Mouse (Mus musculus) cerebellum, adult 11 months (tissue): ENCODE data around the gene Dpyd.

Experiments
- DNase-seq: peaks from one replicate; pipeline ENCODE4 v3.0.0; 2022

The Dpyd gene

DNA sequence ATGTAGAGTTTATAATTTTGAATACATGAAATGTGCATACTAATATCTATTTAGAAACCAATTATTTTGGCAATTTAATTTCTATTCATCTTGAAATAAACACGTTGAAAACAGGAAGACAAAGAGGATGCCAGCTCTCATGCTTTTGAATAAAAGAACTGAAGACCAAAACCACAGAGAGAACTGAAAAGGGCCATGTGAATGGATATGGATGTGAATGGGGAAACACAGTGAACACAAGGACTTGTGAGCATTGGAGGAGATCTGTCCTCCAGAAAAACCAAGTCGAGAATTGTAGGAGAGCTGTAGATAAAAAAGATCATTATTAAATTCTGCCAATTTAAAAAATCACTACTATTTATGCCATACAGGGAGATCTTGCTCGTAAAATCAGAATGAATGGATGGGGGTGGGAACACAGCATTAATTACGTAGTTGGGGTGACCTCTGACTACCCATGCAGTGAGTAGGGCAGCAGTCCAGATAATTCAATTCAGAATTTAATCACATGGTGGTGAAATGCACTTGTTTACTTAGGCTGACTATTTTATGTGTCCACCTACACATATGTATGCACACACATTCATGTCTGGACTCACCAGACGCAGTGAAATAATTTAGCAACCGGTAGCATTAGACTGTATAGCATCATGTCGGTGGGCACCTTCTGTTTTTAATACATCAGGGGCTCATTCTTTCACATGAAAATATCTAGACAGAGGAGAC lies 114.3 kb downstream of the Dpyd start:
- no peak for DNase-seq

DNA sequence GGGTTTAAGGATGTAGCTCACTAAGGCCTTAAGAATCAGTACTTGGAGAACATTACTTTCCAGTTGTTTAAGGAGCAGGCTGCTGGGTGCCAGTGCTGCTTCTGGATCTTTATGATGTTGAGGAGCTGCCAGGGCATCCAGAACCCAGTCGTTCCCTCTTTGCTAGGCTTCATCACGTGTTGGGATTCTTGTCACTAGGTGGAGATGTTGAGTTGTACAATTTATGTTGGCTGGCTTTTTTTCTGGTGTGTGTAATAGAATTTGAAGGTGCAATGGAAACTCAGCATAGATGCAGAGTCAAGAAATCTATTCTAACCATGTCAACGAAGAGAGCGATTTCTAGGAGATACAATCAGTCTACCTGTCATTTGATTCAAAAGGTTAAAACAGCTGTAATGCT lies 118.9 kb downstream of the Dpyd start:
- DNase-seq = no peak

- no peak for DNase-seq
These were observed 188.3 kb downstream of the Dpyd start for GRCm38 (mm10) chr3:118750269-118750668.

DNA sequence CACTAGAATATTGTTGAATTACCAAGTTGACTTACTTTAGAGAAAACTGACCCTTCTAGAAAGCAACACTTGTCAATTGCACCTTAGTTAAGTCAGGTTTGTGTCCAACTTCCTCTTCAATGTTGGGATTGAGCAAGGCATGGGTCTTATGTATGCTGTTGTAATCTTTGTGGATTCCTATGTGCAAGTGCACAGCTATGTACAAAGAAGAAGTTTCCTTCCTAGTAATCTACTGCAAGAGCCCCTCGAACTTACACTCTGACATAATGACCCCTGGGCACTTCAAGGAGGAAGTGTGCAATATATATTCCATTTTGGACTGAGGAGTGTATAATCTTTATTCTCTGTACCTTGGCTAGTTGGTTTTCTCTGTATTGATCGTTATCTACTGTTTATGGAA lies 191.7 kb downstream of the Dpyd start:
- no peak for DNase-seq

- DNase-seq = no peak
These were observed 194.2 kb downstream of the Dpyd start for GRCm38 (mm10) chr3:118756099-118756498.

GRCm38 (mm10) chr3:118812885-118813284 lies 251.0 kb downstream of the Dpyd start:
- no peak for DNase-seq

- DNase-seq = no peak
These were observed 288.9 kb downstream of the Dpyd start for GRCm38 (mm10) chr3:118850613-118851527.

GRCm38 (mm10) chr3:118852711-118853110 lies 290.8 kb downstream of the Dpyd start:
- DNase-seq = no peak

GRCm38 (mm10) chr3:118855411-118855810 lies 293.5 kb downstream of the Dpyd start:
- DNase-seq = no peak

GRCm38 (mm10) chr3:118869113-118870107 lies 307.5 kb downstream of the Dpyd start:
- no peak for DNase-seq

GRCm38 (mm10) chr3:118875871-118876270 lies 313.9 kb downstream of the Dpyd start:
- no peak for DNase-seq

GRCm38 (mm10) chr3:118899036-118899435 lies 337.1 kb downstream of the Dpyd start:
- DNase-seq = no peak

- no peak for DNase-seq
These were observed 429.4 kb downstream of the Dpyd start for GRCm38 (mm10) chr3:118991312-118991711.

- DNase-seq = no peak
These were observed 429.9 kb downstream of the Dpyd start for GRCm38 (mm10) chr3:118991793-118992192.

DNA sequence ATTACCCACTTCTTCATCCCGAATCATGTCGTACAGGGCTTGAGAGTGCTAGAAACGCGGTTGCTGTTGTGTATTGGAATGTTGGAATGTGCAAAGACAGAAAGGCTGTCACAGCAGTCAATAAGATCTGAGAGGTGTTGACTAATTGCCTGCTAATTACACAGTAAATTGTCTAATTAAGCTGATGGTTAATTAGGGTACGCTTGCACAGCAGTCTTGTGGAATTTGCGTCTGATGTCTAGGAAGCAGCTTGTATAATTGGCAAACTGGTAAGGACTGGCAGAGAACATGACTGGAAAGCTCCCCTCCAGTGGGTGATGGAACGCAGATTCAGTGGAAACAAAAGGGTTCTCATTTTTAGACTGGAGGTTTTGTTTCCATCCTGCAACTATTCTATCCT lies 459.3 kb downstream of the Dpyd start:
- DNase-seq = no peak

DNA sequence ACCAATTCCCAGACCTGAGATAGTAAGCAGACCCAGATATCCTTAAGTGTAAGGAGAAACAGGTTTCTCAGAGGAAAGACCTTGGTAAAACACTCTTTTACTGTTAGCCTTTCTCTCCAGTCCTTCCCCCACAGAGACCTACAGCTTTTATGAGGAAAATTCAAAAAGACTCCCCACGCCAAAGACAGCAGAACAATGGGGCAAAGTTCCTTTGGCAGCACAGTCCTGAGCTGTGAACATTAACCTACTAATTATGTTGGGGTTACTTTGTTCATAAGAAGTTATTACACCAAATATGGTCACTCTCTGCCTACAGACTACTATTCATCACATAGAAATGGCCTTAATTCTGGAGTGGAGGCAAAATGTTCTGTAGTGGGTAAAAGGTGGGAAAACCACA lies 480.7 kb downstream of the Dpyd start:
- DNase-seq = no peak

- no peak for DNase-seq
These were observed 494.2 kb downstream of the Dpyd start for GRCm38 (mm10) chr3:119056144-119056543.

- DNase-seq = no peak
These were observed 501.3 kb downstream of the Dpyd start for GRCm38 (mm10) chr3:119063214-119063613.

DNA sequence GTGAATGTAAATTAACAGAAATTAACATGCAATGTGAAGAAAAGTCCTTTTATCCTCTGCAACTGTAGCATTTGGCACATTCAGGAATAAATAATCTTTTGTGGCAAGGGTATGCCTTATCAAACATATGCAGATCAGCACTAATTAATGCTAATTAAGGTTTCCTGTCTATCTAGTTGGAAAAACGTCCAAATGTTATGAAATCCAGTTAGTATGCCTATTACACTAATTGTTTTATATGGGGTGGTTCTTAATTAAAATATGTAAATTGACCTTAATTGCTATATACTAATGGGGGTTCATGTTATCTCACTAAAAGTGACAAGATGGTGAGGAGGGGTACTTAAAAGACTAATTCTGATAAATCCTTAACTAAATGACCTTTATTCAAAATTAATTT lies 501.7 kb downstream of the Dpyd start:
- no peak for DNase-seq

- no peak for DNase-seq
These were observed 502.8 kb downstream of the Dpyd start for GRCm38 (mm10) chr3:119064746-119065145.

- DNase-seq = no peak
These were observed 505.3 kb downstream of the Dpyd start for GRCm38 (mm10) chr3:119067221-119067620.

DNA sequence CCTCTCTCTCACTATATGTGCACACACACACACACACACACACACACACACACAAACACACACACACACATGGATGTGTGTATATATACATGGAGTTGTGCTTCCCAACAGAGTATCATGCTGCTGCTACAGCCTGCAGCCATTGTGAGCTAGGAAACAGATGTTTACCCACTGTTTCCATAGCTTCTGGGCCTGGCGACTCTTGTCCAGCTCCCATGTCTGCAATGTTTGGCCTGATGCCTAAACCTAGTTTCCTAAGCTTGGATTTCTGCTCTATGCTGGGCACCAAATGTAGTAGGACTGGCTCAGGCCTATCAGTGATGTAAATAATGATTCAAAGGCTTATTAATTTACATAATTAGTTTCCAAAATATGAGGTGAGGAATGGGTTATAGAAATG lies 524.7 kb downstream of the Dpyd start:
- DNase-seq = no peak
